Mouse (Mus musculus) stomach, postnatal 0 days (tissue): ENCODE measurements around the gene Gm28308.

Experiments used
- CTCF ChIP-seq: IDR thresholded peaks from 2 replicates; pipeline ENCODE4 v1.5.1; 2016; ENCODE audit warnings: antibody characterized with exemption, low read depth, mild to moderate bottlenecking, moderate library complexity
- EP300 ChIP-seq: optimal IDR thresholded peaks from 2 replicates; pipeline ENCODE3; 2016; ENCODE audit warnings: antibody characterized with exemption

DNA sequence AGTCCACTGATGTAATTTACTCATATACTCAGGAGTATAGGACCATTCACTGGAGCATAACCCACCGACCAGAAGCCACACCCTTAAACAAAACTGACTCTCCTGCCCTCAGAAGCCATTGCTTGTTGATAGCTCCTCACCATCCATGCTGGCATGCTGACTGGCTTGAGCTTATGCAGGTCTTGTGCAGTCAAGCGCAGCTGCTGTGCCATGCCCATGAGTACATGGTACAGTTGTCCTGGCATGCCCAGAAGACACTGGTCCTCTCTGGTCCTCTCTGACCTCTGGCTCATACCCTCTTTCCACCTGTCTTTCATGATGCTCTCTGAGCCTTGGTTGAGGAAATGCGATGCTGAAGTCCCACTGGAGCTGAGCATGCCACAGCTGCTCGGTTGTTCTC lies 89.5 kb downstream of the Gm28308 start:
- TF ChIP-seq CTCF, result no peak
- no peak for TF ChIP-seq EP300
